Mouse (Mus musculus) spleen, postnatal 36 days (tissue): ENCODE measurements around the gene Pmpcb.
A peak's percentile ranks its signal among the peaks of the same experiment; 100 is the strongest.

ENCODE experiments used
- DNase-seq, 2 experiments: peaks; one replicate each; pipeline ENCODE4 v3.0.0; 2022; ENCODE audit warnings: low spot score in 2 of 2, mixed read lengths in 1 of 2

Pmpcb gene

GRCm38 (mm10) chr5:21732177-21732911 lies 4.6 kb upstream of the Pmpcb start:
- DNase-seq: no peak

DNA sequence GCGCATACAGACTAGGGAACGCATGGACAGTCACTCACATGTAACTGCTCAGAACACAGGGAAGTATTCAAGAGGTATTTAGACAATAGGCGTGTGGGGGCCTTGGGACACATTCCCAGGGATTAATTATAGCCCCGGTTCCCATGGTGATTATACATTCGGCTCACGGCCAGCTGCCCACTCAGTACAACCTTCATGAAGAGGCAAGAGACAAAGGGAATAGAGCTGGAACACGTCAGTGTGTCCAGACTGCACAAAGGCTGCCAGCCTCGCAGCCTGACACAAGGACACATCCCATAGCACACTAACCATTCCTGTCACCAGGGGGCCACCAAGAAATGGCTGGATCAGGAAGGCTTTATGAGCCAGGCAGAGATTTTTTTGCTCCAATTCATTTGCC lies 4.0 kb upstream of the Pmpcb start:
- DNase-seq: peak in 1 of 2 experiments; percentile 4

DNA sequence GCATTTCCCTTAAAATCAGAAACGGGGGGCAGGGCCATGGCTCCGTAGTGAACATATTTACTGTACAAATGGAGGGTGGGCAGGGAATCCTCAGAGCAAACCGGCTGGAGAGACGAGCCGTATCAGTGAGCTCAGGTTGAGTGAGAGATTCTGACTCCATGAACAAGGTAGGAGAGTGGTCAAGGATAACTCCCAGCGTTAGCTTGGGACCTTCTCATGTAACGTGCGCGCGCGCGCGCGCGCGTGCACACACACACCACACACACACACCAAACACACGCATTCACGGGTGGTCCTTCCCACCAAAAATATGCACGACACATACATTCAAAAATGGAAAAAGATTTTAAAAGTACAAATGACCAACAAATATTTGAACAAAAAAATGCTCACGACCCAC lies 1.8 kb upstream of the Pmpcb start:
- no peak for DNase-seq

DNA sequence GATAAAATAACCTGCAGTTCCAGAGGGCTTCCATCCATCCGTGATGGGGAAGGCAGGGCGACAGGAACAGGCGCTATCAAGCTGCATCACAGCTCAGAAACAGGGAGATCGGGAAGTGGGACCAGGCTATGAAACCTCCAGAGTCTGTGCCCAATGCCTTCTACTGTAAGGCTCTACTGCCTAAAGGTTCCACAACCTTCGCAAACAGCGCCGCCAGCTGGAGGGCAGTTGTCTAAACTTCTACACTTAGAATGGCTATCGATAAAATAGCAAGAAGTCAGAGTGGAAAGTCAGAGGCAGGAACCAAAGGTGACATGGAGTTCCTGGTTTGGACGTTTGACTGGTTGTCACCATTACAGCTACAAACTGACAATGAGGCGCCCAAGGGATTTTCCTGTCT lies 1.4 kb upstream of the Pmpcb start:
- peak; percentile 71 to 72 for DNase-seq

GRCm38 (mm10) chr5:21736046-21736445 lies 895 bp upstream of the Pmpcb start:
- DNase-seq: no peak

GRCm38 (mm10) chr5:21737620-21738019 lies 679 bp downstream of the Pmpcb start:
- DNase-seq: no peak

DNA sequence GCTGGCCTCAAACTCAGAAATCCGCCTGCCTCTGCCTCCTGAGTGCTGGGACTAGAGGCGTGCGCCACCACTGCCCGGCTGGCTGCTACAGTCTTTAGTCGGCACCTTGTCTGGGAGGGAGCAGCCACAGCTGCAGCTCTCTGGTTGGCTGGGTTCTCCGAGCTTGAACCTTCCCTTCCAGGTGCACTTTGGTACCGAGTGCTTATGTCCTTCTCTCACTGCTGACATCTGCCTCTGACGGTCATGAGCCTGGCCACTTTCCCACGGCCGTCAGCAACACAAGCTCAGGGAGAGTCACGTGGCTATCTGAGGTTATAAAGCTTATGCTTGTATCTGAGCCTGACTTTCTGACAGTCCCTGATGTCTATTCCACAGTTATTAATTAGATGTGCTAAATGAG lies 2.2 kb downstream of the Pmpcb start:
- no peak for DNase-seq

GRCm38 (mm10) chr5:21739881-21740280 lies 2.9 kb downstream of the Pmpcb start:
- no peak for DNase-seq

- no peak for DNase-seq
Measured at GRCm38 (mm10) chr5:21743606-21744005, 6.7 kb downstream of the Pmpcb start.

- DNase-seq: no peak
Measured at GRCm38 (mm10) chr5:21744651-21745050, 7.7 kb downstream of the Pmpcb start.

DNA sequence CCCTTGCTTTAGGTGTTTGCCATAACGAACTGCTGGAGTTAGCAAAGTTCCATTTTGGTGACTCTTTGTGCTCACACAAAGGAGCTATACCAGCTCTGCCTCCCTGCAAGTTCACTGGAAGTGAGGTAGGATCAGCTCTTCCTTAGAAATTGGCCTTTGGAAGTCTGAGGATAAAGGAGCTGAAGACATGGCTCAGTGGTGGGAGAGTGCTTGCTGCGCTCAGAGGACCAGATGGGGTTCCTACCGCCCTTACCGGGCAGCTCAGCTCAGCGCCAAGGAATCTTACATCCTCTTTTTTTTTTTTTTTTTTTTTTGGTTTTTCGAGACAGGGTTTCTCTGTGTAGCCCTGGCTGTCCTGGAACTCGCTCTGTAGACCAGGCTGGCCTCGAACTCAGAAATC lies 9.0 kb downstream of the Pmpcb start:
- no peak for DNase-seq

DNA sequence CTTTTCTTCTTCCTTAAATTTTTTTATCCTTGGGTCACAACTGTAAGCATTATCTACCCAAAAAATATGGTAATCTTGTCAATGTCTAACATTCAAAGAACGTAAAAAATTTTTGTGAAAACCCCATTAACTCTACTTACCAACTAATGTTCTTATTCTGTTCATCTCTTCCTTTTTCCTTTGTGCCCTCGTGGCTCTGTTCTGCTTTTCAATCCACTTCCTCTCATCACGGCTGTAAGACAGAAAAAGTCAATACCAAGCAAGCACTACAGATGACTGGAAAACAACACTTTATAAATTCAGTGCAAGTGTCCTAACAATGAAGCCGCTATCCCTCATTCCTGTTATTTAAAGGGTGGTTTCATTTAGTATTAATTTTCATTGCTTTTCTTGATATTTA lies 31.6 kb downstream of the Pmpcb start:
- no peak for DNase-seq

- no peak for DNase-seq
Measured at GRCm38 (mm10) chr5:21769841-21770240, 32.9 kb downstream of the Pmpcb start.

DNA sequence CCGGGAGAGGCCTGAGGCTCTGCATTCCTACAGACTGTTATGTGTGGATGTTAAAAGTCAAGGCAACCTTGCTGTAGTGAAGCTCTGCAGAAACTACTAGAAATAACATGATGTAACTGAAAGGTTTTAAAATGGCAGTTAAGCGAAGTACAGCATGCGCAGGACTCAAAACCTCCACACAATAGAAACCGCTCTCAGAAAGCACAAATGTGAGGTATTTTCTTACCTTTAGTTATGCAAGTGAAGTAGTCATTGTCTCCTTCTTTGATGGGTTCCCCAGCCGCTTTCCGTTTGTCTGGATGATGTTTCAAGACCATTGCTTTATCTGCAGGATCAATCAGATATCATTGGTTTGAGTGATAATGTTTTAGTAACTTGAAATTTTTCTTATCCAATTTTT lies 39.5 kb downstream of the Pmpcb start:
- DNase-seq: no peak

DNA sequence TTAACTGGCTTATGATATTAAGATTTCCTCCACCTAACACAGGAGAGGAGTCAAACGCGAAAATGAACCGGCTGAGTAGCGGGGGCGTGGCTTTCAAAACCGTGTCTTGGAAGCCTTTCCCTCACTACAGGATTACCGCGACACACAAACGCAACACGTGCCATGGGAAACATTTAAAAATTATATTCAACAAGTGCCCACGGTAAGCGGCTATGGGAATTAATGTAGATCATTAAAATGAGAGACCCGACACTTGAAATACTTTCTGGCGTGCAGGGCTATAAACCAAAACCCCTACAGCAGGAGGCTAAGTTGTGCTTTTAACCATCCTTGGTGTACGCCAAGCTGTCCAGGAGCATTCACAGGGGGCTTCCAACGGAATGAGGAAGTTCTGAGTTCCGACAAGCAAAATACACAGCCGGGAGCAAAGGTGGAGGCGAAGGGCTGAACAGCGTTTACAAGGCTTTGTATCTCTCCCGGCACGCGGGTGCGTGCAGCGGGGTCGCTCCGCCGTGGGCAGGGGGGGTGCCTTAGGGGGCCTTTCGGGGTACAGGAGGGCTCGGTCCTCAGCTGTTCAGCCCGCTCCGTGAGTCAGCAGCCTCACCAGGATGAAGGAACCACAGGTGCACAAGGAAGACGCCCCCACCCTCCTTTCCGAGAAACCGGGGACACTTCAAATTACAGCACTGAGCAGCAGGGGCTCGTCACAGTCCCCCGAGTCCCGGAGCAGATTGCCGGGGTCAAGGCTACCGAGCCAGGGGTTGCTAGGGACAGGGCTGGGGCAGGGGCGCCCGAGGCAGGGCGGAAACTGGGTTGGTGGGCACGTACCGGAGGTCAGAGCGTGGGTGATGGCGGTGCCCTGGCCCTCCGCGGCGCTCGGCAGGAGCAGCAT lies 47.5 kb downstream of the Pmpcb start:
- DNase-seq: peak; percentile 3 to 13

DNA sequence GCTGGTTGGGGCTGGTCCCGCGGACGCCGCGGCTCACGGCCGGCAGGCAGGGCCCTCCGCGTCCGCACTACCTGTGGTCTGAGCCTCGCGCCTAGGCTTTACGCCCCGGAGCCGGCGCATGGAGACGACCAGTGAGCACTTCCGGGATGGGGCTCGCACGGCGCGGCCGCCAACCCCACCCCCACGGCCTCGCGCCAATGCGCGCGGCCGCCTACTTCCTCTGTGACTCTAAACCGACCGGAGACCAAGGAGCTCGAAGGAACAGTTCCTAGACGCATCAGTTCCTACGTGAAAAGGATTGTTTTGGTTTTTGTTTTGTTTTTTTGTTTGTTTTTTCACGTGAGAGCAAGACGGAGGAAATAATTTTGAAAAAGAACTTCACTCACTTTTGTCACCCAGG lies 48.1 kb downstream of the Pmpcb start, which contains the start of the genes Dnajc2 and Psmc2:
Gene Dnajc2, minus strand, starts transcription at position 199 of the 400 bp plus-strand sequence.
Gene Psmc2, plus strand, starts transcription at position 231 of the 400 bp plus-strand sequence.
- DNase-seq: peak; percentile 87 to 91

- no peak for DNase-seq
Measured at GRCm38 (mm10) chr5:21785776-21786175, 48.8 kb downstream of the Pmpcb start.

DNA sequence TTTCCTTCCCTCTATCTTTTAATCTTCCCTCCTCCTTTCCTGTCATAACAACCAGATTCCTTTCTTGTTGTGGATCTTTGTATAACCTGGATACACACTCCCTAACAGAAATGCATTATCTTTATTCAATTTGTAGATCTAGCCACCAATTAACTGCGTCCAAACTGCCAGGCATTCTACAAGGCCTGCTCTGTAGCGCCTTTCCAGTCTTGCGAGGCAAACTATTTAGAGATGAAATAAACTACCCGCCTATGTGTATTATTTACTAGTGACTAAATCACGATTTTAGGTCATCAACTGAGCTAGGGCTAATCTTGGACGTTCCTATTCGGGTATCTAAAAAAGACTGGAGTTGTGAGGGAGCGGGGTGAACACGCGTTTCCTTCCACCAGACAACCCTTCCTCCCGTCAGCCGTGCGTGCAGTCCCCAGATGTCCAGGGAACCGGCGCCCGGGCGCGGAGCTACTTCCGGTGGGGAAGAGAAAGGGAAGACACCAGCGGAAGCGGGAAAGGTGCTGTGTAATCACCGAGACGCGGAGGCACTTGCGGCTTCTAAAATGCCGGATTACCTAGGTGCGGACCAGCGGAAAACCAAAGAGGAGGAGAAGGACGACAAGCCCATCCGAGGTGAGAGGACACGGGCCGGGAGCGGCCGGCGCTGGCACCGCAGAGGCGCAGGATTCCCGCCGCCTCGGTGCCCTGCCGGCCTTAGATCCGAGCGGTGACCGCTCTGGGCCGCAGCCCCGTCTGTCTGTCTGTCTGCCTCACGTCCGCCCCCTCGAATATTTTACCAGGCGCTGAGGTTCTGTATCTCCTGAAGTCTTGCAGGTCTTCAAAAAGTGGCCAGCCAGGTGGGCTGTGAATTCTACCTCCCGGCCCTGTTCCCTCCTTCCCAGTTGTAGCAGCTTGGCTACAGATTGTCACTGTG lies 49.6 kb downstream of the Pmpcb start:
- peak; percentile 86 to 90 for DNase-seq

- DNase-seq: no peak
Measured at GRCm38 (mm10) chr5:21787186-21788105, 50.5 kb downstream of the Pmpcb start.

GRCm38 (mm10) chr5:21789061-21789460 lies 52.1 kb downstream of the Pmpcb start:
- DNase-seq: no peak

DNA sequence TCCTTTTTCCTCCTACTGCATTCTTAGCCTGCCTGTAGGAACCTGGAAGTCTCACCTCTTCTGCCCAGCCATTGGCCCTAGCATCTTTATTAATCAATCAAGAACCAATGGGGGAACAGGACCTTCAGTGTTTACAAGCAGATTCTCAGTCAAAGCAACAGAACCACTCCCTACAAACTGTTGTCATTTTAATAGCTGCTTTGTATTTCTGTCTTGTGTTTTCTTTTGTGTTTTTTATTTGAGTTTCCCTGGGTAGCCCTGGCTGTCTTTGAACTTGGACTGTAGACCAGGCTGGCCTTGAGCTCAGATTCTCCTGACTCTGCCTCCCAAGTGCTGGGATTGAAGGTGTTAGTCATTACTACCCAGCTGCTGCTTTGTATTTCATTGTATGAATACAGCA lies 55.2 kb downstream of the Pmpcb start:
- DNase-seq: no peak
